Mouse (Mus musculus): ENCODE results near the gene Sorbs1. TPM values are rescaled to one million over a fixed set of nuclear protein-coding genes. Genes with fewer than 3 reads are reported as not detected.

Sorbs1 gene
- polyA plus RNA-seq, 1 experiment, result 84.4 TPM

GRCm38 (mm10) chr19:40462481-40462880, 51.1 kb downstream of the Sorbs1 start:
- H3K9me3 ChIP-seq (replicated peaks; ENCODE audit: control insufficient read depth, insufficient read depth, low read length, poor library complexity, severe bottlenecking), result no peaks in the 10 kb centered on the region
- no peaks in the 10 kb centered on the region for H3K36me3 ChIP-seq (ENCODE audit: control insufficient read depth, insufficient read depth, low read length, poor library complexity, severe bottlenecking)
- no peak overlapping the region for H3K27ac ChIP-seq (ENCODE audit: insufficient read depth, low read length)
- H3K9ac ChIP-seq (ENCODE audit: low read depth, poor library complexity, severe bottlenecking), result no peak overlapping the region
- H3K4me1 ChIP-seq (ENCODE audit: control insufficient read depth, insufficient read depth, low read length), result no peaks in the 10 kb centered on the region
- no peaks in the 10 kb centered on the region for H3K27me3 ChIP-seq (ENCODE audit: control insufficient read depth, insufficient read depth, low read length, poor library complexity, severe bottlenecking)
- TF ChIP-seq EP300 (IDR thresholded peaks at IDR 0.05; ENCODE audit: insufficient read depth, low read depth, low read length) (no peak), CTCF (IDR thresholded peaks at IDR 0.05; ENCODE audit: low read depth, low read length) (no peak), POLR2A (IDR thresholded peaks at IDR 0.05; ENCODE audit: insufficient read depth, low read length) (no peak)
- no peak overlapping the region for H3K4me3 ChIP-seq (ENCODE audit: low read depth, low read length)

- Histone ChIP-seq H3K4me1 (ENCODE audit: control insufficient read depth, insufficient read depth, low read length) (no peaks in the 10 kb centered on the region), H3K27me3 (ENCODE audit: control insufficient read depth, insufficient read depth, low read length, poor library complexity, severe bottlenecking) (no peaks in the 10 kb centered on the region), H3K4me3 (ENCODE audit: low read depth, low read length) (no peak overlapping the region), H3K27ac (ENCODE audit: insufficient read depth, low read length) (no peak overlapping the region), H3K9ac (ENCODE audit: low read depth, poor library complexity, severe bottlenecking) (no peak overlapping the region), H3K9me3 (replicated peaks; ENCODE audit: control insufficient read depth, insufficient read depth, low read length, poor library complexity, severe bottlenecking) (no peaks in the 10 kb centered on the region), H3K36me3 (ENCODE audit: control insufficient read depth, insufficient read depth, low read length, poor library complexity, severe bottlenecking) (no peaks in the 10 kb centered on the region)
- TF ChIP-seq POLR2A (IDR thresholded peaks at IDR 0.05; ENCODE audit: insufficient read depth, low read length) (no peak), EP300 (IDR thresholded peaks at IDR 0.05; ENCODE audit: insufficient read depth, low read depth, low read length) (no peak), CTCF (IDR thresholded peaks at IDR 0.05; ENCODE audit: low read depth, low read length) (no peak)
These were observed 51.9 kb downstream of the Sorbs1 start for GRCm38 (mm10) chr19:40461662-40462061.

- no peaks in the 10 kb centered on the region for H3K9me3 ChIP-seq (replicated peaks; ENCODE audit: control insufficient read depth, insufficient read depth, low read length, poor library complexity, severe bottlenecking)
- H3K27me3 ChIP-seq (ENCODE audit: control insufficient read depth, insufficient read depth, low read length, poor library complexity, severe bottlenecking), result no peaks in the 10 kb centered on the region
- TF ChIP-seq POLR2A (IDR thresholded peaks at IDR 0.05; ENCODE audit: insufficient read depth, low read length) (no peak), CTCF (IDR thresholded peaks at IDR 0.05; ENCODE audit: low read depth, low read length) (no peak), EP300 (IDR thresholded peaks at IDR 0.05; ENCODE audit: insufficient read depth, low read depth, low read length) (no peak)
- H3K27ac ChIP-seq (ENCODE audit: insufficient read depth, low read length), result no peak overlapping the region
- no peak overlapping the region for H3K9ac ChIP-seq (ENCODE audit: low read depth, poor library complexity, severe bottlenecking)
- no peak overlapping the region for H3K4me3 ChIP-seq (ENCODE audit: low read depth, low read length)
- no peaks in the 10 kb centered on the region for H3K4me1 ChIP-seq (ENCODE audit: control insufficient read depth, insufficient read depth, low read length)
- H3K36me3 ChIP-seq (ENCODE audit: control insufficient read depth, insufficient read depth, low read length, poor library complexity, severe bottlenecking), result no peaks in the 10 kb centered on the region
These were observed 52.6 kb downstream of the Sorbs1 start for GRCm38 (mm10) chr19:40460854-40461490.

GRCm38 (mm10) chr19:40459338-40459737, 54.2 kb downstream of the Sorbs1 start:
- Histone ChIP-seq H3K4me3 (ENCODE audit: low read depth, low read length) (no peak overlapping the region), H3K27me3 (ENCODE audit: control insufficient read depth, insufficient read depth, low read length, poor library complexity, severe bottlenecking) (no peaks in the 10 kb centered on the region), H3K9me3 (replicated peaks; ENCODE audit: control insufficient read depth, insufficient read depth, low read length, poor library complexity, severe bottlenecking) (no peaks in the 10 kb centered on the region), H3K9ac (ENCODE audit: low read depth, poor library complexity, severe bottlenecking) (no peak overlapping the region), H3K4me1 (ENCODE audit: control insufficient read depth, insufficient read depth, low read length) (peaks cover 2% of the 10 kb centered on the region), H3K36me3 (ENCODE audit: control insufficient read depth, insufficient read depth, low read length, poor library complexity, severe bottlenecking) (no peaks in the 10 kb centered on the region), H3K27ac (ENCODE audit: insufficient read depth, low read length) (no peak overlapping the region)
- TF ChIP-seq EP300 (IDR thresholded peaks at IDR 0.05; ENCODE audit: insufficient read depth, low read depth, low read length) (no peak), POLR2A (IDR thresholded peaks at IDR 0.05; ENCODE audit: insufficient read depth, low read length) (no peak), CTCF (IDR thresholded peaks at IDR 0.05; ENCODE audit: low read depth, low read length) (no peak)

GRCm38 (mm10) chr19:40458806-40459205, 54.8 kb downstream of the Sorbs1 start:
- no peak for TF ChIP-seq CTCF (IDR thresholded peaks at IDR 0.05; ENCODE audit: low read depth, low read length)
- no peak for TF ChIP-seq EP300 (IDR thresholded peaks at IDR 0.05; ENCODE audit: insufficient read depth, low read depth, low read length)
- no peak for TF ChIP-seq POLR2A (IDR thresholded peaks at IDR 0.05; ENCODE audit: insufficient read depth, low read length)
- H3K27me3 ChIP-seq (ENCODE audit: control insufficient read depth, insufficient read depth, low read length, poor library complexity, severe bottlenecking), result no peaks in the 10 kb centered on the region
- no peaks in the 10 kb centered on the region for H3K36me3 ChIP-seq (ENCODE audit: control insufficient read depth, insufficient read depth, low read length, poor library complexity, severe bottlenecking)
- H3K27ac ChIP-seq (ENCODE audit: insufficient read depth, low read length), result no peak overlapping the region
- no peak overlapping the region for H3K9ac ChIP-seq (ENCODE audit: low read depth, poor library complexity, severe bottlenecking)
- no peak overlapping the region for H3K4me3 ChIP-seq (ENCODE audit: low read depth, low read length)
- H3K9me3 ChIP-seq (replicated peaks; ENCODE audit: control insufficient read depth, insufficient read depth, low read length, poor library complexity, severe bottlenecking), result no peaks in the 10 kb centered on the region
- H3K4me1 ChIP-seq (ENCODE audit: control insufficient read depth, insufficient read depth, low read length), result peaks cover 2% of the 10 kb centered on the region

DNA sequence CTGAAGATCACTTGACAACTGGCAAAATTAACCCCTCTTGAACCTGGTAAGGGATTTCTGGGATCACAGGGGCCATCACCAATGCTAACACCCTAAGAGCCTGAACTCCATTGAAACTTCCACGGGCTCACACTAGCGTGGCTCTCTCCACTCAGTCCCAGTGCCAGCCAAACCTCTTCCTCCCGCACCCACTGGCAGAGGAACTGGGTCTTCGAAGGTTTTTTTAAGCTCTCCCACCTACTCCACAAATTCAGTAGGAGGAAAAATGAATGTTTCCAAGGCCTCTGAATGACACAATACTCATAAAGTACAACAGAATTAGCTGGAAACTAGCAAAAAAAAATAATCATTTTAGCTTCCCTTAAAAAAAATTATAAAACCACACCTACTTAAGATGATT, 58.3 kb downstream of the Sorbs1 start:
- TF ChIP-seq EP300 (IDR thresholded peaks at IDR 0.05; ENCODE audit: insufficient read depth, low read depth, low read length) (no peak), CTCF (IDR thresholded peaks at IDR 0.05; ENCODE audit: low read depth, low read length) (no peak), POLR2A (IDR thresholded peaks at IDR 0.05; ENCODE audit: insufficient read depth, low read length) (no peak)
- H3K4me3 ChIP-seq (ENCODE audit: low read depth, low read length), result no peak overlapping the region
- H3K36me3 ChIP-seq (ENCODE audit: control insufficient read depth, insufficient read depth, low read length, poor library complexity, severe bottlenecking), result no peaks in the 10 kb centered on the region
- H3K4me1 ChIP-seq (ENCODE audit: control insufficient read depth, insufficient read depth, low read length), result peaks cover 2% of the 10 kb centered on the region
- no peaks in the 10 kb centered on the region for H3K27me3 ChIP-seq (ENCODE audit: control insufficient read depth, insufficient read depth, low read length, poor library complexity, severe bottlenecking)
- no peaks in the 10 kb centered on the region for H3K9me3 ChIP-seq (replicated peaks; ENCODE audit: control insufficient read depth, insufficient read depth, low read length, poor library complexity, severe bottlenecking)
- no peak overlapping the region for H3K27ac ChIP-seq (ENCODE audit: insufficient read depth, low read length)
- no peak overlapping the region for H3K9ac ChIP-seq (ENCODE audit: low read depth, poor library complexity, severe bottlenecking)
